Mouse (Mus musculus) mesoderm, embryonic 11.5 days (tissue): ENCODE data around the gene Secisbp2.
"Not testable (repeated sequence)": the region's sequence is repeated elsewhere in the genome, so short reads cannot be mapped to it uniquely, and the experiment has no call there.

Experiments used
- DNase-seq: peaks from one replicate; pipeline ENCODE4 v3.0.0-alpha.2; 2012; ENCODE audit warnings: low read depth, low spot score

Secisbp2 gene

GRCm38 (mm10) chr13:51651408-51652064, at the start of gene Secisbp2:
Gene Secisbp2, plus strand, starts transcription at chr13:51651697.
- peak; percentile 94 for DNase-seq

- no peak for DNase-seq
Observed at GRCm38 (mm10) chr13:51602764-51603163, 48.7 kb upstream of the Secisbp2 start.

GRCm38 (mm10) chr13:51603221-51603893, 48.1 kb upstream of the Secisbp2 start:
- DNase-seq: peak; percentile 80

- no peak for DNase-seq
Observed at GRCm38 (mm10) chr13:51603894-51604244, 47.6 kb upstream of the Secisbp2 start.

GRCm38 (mm10) chr13:51609231-51609630, 42.3 kb upstream of the Secisbp2 start:
- no peak for DNase-seq

- no peak for DNase-seq
Observed at GRCm38 (mm10) chr13:51611060-51611459, 40.4 kb upstream of the Secisbp2 start.

- peak; percentile 33 for DNase-seq
Observed at GRCm38 (mm10) chr13:51611500-51611899, 40.0 kb upstream of the Secisbp2 start.

- DNase-seq: no peak
Observed at GRCm38 (mm10) chr13:51615815-51616214, 35.7 kb upstream of the Secisbp2 start.

- DNase-seq: no peak
Observed at GRCm38 (mm10) chr13:51616417-51617044, 35.0 kb upstream of the Secisbp2 start.

GRCm38 (mm10) chr13:51617306-51617705, 34.2 kb upstream of the Secisbp2 start:
- no peak for DNase-seq

- DNase-seq: peak; percentile 81
Observed at GRCm38 (mm10) chr13:51617861-51618260, 33.6 kb upstream of the Secisbp2 start.

- DNase-seq: no peak
Observed at GRCm38 (mm10) chr13:51618602-51619001, 32.9 kb upstream of the Secisbp2 start.

GRCm38 (mm10) chr13:51622626-51623025, 28.9 kb upstream of the Secisbp2 start:
- DNase-seq: no peak

- no peak for DNase-seq
Observed at GRCm38 (mm10) chr13:51623678-51624077, 27.8 kb upstream of the Secisbp2 start.

GRCm38 (mm10) chr13:51628273-51628848, 23.1 kb upstream of the Secisbp2 start:
- DNase-seq: no peak

- DNase-seq: no peak
Observed at GRCm38 (mm10) chr13:51631354-51631992, 20.0 kb upstream of the Secisbp2 start.

- DNase-seq: no peak
Observed at GRCm38 (mm10) chr13:51632560-51633218, 18.8 kb upstream of the Secisbp2 start.

- DNase-seq: not testable (repeated sequence)
Observed at GRCm38 (mm10) chr13:51635384-51635783, 16.1 kb upstream of the Secisbp2 start.

GRCm38 (mm10) chr13:51638958-51639357, 12.5 kb upstream of the Secisbp2 start:
- DNase-seq: no peak

GRCm38 (mm10) chr13:51641424-51641823, 10.1 kb upstream of the Secisbp2 start:
- DNase-seq: no peak

- no peak for DNase-seq
Observed at GRCm38 (mm10) chr13:51642171-51642778, 9.2 kb upstream of the Secisbp2 start.
